Mouse (Mus musculus) lung, postnatal 14 days (tissue): ENCODE measurements at regions not wholly inside any gene's neighbourhood (a gene's known extent, or its start where the extent isn't known, plus 50 kb on each side); places are given as distances from the start of the nearest gene placed in this dataset.

Experiments used
- DNase-seq: peaks from one replicate; pipeline ENCODE4 v3.0.0; 2021

GRCm38 (mm10) chr3:15126736-15127135, 205.4 kb downstream of the Gm9733 start:
- no peak for DNase-seq

GRCm38 (mm10) chr3:15128370-15128769, 203.7 kb downstream of the Gm9733 start:
- DNase-seq: no peak

GRCm38 (mm10) chr3:15128960-15129359, 203.1 kb downstream of the Gm9733 start:
- no peak for DNase-seq

- no peak for DNase-seq
These were observed 202.3 kb downstream of the Gm9733 start for GRCm38 (mm10) chr3:15129729-15130369.

GRCm38 (mm10) chr3:15132136-15132535, 200.0 kb downstream of the Gm9733 start:
- no peak for DNase-seq

GRCm38 (mm10) chr3:15139550-15139949, 192.6 kb downstream of the Gm9733 start:
- no peak for DNase-seq

- no peak for DNase-seq
These were observed 178.4 kb downstream of the Gm9733 start for GRCm38 (mm10) chr3:15153710-15154109.

- peak; percentile 54 for DNase-seq
These were observed 177.9 kb downstream of the Gm9733 start for GRCm38 (mm10) chr3:15154153-15154552.

- no peak for DNase-seq
These were observed 175.4 kb downstream of the Gm9733 start for GRCm38 (mm10) chr3:15156681-15157080.

GRCm38 (mm10) chr3:15157842-15158241, 174.3 kb downstream of the Gm9733 start:
- no peak for DNase-seq

- DNase-seq: no peak
These were observed 173.2 kb downstream of the Gm9733 start for GRCm38 (mm10) chr3:15158926-15159325.

- peak; percentile 7 for DNase-seq
These were observed 172.0 kb downstream of the Gm9733 start for GRCm38 (mm10) chr3:15159965-15160714.

GRCm38 (mm10) chr3:15175811-15176210, 156.3 kb downstream of the Gm9733 start:
- no peak for DNase-seq

- no peak for DNase-seq
These were observed 152.9 kb downstream of the Gm9733 start for GRCm38 (mm10) chr3:15179079-15179812.

- no peak for DNase-seq
These were observed 151.0 kb downstream of the Gm9733 start for GRCm38 (mm10) chr3:15181111-15181510.

- no peak for DNase-seq
These were observed 145.4 kb downstream of the Gm9733 start for GRCm38 (mm10) chr3:15186731-15187130.

GRCm38 (mm10) chr3:15194362-15194761, 137.7 kb downstream of the Gm9733 start:
- DNase-seq: peak; percentile 84

GRCm38 (mm10) chr3:15196101-15196500, 136.0 kb downstream of the Gm9733 start:
- DNase-seq: peak; percentile 44

GRCm38 (mm10) chr3:15198086-15198485, 134.0 kb downstream of the Gm9733 start:
- no peak for DNase-seq

GRCm38 (mm10) chr3:15200309-15200708, 131.8 kb downstream of the Gm9733 start:
- DNase-seq: no peak

GRCm38 (mm10) chr3:15200990-15201389, 131.1 kb downstream of the Gm9733 start:
- DNase-seq: no peak

GRCm38 (mm10) chr3:15202760-15203159, 129.3 kb downstream of the Gm9733 start:
- no peak for DNase-seq
